Mouse (Mus musculus) brain, embryonic 18.5 days (tissue): ENCODE data around the gene Pax3.

Experiments
- DNase-seq: peaks from one replicate; pipeline ENCODE4 v3.0.0-alpha.2; 2012; ENCODE audit warnings: low read depth, low spot score

Gene Pax3

DNA sequence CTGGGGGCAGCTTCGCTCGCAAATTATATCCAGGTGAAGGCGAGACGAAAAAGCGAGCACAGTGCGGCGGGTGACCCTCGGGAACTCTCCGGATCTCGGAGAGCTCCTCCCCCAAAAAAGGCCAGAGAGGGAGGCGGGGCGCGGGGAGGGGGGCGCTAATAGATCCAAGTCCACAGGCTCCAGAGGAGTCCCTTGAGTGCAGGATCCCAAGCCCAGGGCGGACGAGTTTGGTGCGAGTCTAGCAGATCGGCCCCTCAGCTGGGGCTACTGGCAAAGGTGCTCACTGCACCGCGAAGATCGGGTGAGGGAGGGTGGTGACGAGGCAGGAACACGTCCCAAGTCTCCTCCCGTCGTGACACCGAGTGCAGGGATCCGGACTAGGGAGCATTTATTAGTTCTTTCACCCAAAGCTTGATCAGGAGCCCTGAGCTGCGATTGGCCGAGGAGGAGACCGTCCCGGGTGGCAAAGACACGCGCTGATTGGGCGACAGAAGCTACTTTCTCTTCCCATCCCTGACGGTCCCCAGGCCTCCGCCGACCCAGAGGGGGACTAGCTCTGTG, at the start of gene Pax3:
Gene Pax3, minus strand, starts transcription at position 384 of the 561 bp plus-strand sequence.
- DNase-seq = no peak

DNA sequence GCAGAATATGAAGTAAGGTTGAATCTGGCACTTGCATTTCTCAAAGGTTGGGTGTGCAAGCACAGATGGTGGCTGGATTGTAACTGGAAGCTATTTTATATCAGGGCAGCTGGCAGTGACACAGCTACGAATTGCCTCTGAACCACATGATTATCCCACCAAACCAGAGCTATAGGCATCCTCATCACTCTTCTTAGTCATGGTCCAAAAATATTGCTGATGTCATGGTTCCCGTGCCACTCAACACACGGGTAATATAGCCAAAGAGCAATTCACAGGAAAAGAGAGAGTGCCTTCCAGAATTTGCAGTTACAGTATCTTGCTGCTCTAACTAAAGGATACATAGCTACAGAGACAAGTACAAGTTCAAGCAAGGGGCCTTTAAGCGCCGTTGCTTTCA, 37.4 kb upstream of the Pax3 start:
- DNase-seq = no peak

DNA sequence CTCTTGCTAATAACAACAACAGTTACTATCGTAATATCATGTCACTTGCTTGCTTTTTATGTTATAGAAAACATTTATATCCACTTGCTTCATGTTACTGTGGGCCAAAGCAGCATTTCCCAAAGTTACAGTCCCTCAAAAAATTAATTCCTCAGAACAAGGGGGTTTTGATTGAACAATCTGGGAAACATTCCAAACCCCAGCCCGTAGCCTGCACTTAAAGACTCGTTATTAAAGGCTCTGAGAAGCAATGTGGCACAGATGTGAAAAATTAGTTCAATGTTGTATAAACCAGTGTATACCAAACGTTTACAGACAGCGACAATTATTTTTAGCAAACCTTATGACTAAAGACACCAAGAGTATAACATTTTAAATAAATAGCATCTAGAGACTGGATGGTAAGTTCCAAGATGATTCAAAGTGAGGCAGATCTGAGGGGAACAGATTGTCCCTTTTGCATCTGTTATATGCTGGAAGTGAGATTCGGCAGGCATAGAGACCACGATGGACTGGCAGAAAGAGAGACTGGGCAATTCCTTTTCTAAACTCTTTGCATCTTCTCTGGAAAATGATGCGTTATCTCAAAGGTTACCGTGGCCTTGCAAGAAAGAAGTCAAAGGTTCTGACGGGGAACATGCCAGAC, 35.1 kb upstream of the Pax3 start:
- DNase-seq = no peak

DNA sequence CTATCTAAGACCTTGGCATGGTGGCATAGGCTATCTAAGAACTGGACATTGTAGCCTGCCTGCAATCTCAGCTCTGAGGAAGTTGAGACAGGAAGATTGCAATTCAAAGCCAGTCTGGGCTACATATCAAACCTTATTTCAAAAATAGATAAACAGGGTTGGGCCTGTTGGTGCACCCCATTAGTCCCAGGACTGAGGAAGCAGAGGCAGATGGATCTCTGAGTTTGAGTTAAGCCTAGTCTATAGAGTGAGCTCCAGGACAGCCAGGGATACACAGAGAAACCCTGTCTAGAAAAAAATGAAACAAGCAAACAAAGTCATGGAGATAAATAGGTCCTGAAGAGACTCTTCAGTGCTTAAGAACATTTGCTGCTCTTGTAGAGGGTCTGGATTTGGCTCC, 32.9 kb upstream of the Pax3 start:
- no peak for DNase-seq

GRCm38 (mm10) chr1:78228771-78229170, 31.8 kb upstream of the Pax3 start:
- no peak for DNase-seq

DNA sequence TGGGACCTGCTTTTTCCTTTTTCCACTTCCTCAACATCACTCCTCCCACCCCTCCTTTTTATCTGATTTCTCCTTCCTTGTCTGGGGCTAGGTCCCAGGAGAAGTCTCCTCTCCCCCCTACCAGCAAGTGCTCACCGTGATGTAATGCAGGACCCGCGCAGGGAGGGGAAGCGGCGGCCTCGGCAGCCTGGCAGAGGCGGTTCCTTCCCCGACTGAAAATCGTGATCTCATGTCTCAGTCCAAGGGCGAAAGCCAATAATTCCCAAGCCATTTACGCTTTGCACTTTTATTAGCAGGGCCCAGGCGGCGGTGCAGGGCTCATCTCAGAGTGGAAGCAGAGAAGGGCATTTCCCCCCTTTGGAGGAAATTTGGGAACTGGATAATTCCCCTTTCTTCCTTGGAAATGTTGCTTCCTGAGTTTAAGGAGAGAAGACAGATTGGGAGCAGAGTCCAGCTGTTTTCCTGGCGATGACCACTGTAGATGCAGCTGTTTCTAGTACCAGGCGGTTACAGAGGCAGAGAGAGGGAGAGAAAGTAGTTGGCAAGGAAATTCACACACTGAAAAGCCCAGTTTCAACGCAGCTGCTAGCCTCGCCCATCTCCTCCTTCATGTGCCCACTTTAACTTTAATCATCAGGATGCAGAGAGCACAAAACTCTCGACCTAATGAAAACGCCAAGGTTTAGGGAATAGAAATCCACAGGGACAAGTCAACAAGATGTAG, 21.3 kb upstream of the Pax3 start:
- no peak for DNase-seq

- DNase-seq = no peak
Measured at GRCm38 (mm10) chr1:78217151-78218034, 20.5 kb upstream of the Pax3 start.

GRCm38 (mm10) chr1:78216509-78217141, 19.7 kb upstream of the Pax3 start:
- no peak for DNase-seq

- no peak for DNase-seq
Measured at GRCm38 (mm10) chr1:78215749-78216508, 19.0 kb upstream of the Pax3 start.

DNA sequence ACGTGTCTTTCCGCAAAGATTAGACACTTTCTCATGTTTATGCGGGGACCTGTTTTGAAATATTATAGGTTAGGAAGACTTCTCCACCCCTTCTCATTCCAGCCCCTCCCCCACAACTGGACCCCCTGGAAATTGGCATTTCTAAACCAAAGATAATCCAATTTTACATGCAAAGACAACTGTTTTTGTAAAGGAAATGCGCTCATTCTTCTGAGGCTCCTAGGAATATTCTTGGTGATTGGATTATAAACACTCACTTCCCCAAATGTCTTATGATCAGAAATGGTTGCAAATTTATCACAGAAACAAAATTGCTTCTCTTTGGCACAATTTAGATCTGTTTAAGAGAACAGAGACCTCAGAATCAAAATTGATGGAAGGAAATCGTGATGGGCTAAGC, 14.1 kb upstream of the Pax3 start:
- no peak for DNase-seq

DNA sequence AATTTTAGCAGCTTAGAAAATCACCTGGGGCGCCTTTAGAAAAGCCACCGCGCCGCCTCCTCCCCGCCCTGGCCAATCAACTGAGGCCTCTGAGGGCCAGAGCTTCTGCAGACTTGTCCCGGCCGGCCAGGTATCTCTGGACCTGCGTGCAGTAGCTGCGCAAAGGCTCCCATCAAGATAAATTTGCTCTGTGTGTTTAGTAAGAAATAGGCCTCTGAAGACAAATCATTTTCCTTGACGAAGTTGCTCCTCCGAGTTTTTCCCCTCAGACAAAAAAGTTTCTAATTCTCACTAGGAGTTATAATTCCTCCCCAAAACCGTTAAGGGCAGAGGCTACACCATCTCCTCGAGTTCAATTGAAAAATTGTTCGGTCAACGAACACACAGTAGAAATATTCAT, 13.6 kb upstream of the Pax3 start:
- DNase-seq = no peak

DNA sequence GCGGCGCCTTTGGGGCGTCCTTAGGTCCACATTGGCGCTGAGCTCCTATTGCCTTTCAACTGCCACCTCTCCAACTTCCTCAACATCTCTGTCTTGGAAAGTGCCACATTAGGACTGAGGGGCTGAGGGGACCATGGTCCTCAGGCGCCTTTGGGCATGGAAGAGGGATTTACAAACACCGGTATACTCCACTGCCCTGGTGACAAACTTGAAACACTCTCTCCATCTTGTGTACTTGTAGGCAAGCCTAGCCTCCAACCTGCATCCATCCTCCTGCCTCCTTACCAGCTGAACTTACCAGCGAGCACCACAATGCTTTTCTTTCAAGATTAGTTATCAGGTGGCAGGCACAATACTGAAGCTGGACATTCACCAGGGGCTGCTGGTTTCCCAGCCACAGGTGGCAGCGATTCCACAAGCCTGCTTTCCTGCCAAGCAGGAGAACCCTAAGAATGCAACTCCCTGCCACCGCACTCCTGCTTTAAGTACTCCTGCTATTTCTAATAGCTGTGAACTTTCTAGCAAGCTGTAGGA, 11.4 kb upstream of the Pax3 start:
- no peak for DNase-seq

GRCm38 (mm10) chr1:78204341-78204740, 7.4 kb upstream of the Pax3 start:
- DNase-seq = no peak

GRCm38 (mm10) chr1:78203622-78204211, 6.8 kb upstream of the Pax3 start:
- DNase-seq = no peak

DNA sequence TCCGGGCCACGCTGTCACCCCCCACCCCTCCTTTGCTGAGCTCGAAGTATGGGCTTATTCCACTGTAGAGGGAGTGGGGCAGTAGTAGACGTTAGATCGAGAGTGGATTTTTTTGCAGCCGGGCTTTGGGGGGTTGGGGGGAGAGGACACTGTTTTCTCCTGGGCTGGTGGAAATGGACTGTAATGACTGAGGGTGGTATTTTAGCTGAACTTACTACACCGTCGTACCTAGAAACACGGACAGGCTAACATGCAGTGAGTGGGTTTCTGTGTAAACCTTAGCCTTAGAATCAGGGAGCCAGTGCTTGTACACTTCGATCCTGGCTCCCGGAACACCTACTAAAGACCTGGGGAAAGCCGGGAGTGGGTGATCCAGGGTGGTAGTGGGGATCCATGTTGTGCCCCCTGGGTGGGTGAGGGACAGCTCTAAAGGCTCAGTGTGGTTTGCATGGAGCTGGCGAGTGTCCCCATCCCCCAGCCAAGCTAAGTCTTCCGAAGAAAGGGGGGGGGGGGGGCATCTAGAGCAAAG, 6.2 kb upstream of the Pax3 start:
- no peak for DNase-seq

GRCm38 (mm10) chr1:78202466-78203085, 5.6 kb upstream of the Pax3 start:
- no peak for DNase-seq

DNA sequence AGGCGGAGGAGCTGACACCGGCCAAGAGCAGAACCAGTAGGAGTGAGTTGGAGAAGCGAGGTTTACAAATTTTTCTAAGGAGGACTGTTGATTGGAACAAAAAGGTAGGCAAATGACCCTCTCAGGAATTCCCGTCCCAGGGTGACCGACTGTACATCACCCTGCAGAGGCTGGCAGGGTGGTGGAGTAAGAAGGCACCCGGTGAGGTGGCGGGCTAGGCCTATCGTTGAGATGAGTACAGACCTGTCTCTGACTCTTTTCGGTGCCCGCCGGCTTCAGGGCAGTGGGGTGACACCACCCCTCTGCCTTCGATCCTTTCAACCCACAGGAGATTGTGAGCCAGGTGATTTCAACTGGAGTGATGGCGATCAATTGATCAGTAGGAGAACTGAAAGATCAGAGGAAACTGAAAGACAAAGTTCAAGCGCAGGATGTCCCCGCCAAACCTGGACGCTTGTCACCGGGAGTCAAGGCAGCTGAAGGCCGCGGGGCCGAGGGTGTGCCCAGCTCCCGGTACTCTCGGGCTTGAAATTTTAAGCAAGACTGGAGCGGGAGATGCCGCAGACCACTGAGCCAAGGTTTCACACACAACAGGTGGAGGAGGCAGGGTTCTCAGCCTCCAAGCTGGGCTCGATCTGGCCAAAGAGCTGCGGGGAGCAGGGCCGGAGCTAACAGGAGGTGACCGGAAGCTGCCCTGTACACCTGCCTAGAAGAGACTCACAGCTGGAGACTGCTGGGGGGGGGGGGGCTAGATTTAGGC, 4.5 kb upstream of the Pax3 start:
- no peak for DNase-seq

DNA sequence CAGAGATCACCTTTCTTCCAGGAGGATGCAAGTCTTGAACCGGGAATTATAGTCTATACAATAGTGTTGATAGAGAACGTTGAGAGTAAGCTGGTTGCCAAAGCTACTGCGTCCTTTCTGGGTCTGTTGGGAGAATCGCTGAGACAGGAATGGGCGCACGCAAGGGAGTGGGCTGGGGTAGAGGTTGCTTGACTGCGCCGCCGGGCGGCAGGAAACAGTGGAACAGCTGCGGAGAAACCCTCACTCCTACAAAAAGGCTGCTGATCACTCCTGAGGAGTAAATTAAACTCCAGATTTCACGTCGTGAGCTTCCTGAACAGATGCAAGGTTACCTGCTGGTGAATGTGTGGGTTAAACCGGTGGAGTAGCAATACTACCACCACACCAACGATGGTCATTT, 3.3 kb upstream of the Pax3 start:
- no peak for DNase-seq

DNA sequence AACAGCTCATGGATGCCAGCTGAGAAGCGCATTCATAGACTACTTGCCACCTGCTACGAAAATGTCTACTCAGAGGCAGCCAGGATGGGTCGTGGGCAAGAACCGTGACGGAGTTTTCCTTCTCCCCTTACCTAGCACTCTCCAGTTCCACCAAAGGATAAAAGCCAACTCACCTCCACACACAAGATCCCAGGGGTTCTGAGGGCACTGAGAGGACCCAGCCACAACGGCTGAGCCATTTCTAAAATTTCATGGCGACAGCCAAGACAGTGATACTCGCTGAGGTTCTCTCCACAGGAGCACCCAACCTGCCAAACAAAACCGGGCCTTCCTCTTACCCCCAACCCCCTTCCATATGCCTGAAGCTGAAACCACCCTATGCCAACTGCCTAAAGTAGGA, 2.3 kb upstream of the Pax3 start:
- no peak for DNase-seq
